Mouse (Mus musculus) gastrocnemius, postnatal 36 days (tissue): ENCODE results near the gene Cx3cr1. TPM values are rescaled to one million over a fixed set of nuclear protein-coding genes. Genes with fewer than 3 reads are reported as not detected.

Experiments used
- DNase-seq, 2 experiments: peaks; one replicate each; pipeline ENCODE4 v3.0.0; 2022
- intact Hi-C: fragments of 180-260 bp; cut with DNase I; formaldehyde crosslinking; loops from one replicate; pipeline ENCODE4 v1.15.1; 2025
- total RNA-seq, 2 experiments: library from RNA; stranded (reverse); gene quantifications; 2 replicates each; pipeline ENCODE4 v1.2.3; 2021

The Cx3cr1 gene
- total RNA-seq, 2 experiments from 2014 or later, result 0.28 to 0.52 TPM

GRCm38 (mm10) chr9:119978811-119979441 is 90.8 kb downstream of the Cx3cr1 start:
- DNase-seq, result no peak
- intact Hi-C loops, result no loop called here

GRCm38 (mm10) chr9:119978151-119978810 is 91.4 kb downstream of the Cx3cr1 start:
- no peak for DNase-seq
- intact Hi-C loops, result no loop called here

- DNase-seq, result no peak
- intact Hi-C loops, result no loop called here
Observed at GRCm38 (mm10) chr9:119977557-119978060, 92.1 kb downstream of the Cx3cr1 start.

- no peak for DNase-seq
- intact Hi-C loops, result no loop called here
Observed at GRCm38 (mm10) chr9:119976704-119977556, 92.7 kb downstream of the Cx3cr1 start.

GRCm38 (mm10) chr9:119975286-119975685 is 94.4 kb downstream of the Cx3cr1 start:
- DNase-seq, result no peak
- intact Hi-C loops, result no loop called here

- intact Hi-C loops, result no loop called here
- no peak for DNase-seq
Observed at GRCm38 (mm10) chr9:119974609-119975008, 95.1 kb downstream of the Cx3cr1 start.

- DNase-seq, result no peak
- intact Hi-C loops, result no loop called here
Observed at GRCm38 (mm10) chr9:119973869-119974520, 95.7 kb downstream of the Cx3cr1 start.

- intact Hi-C loops, result no loop called here
- no peak for DNase-seq
Observed at GRCm38 (mm10) chr9:119973281-119973680, 96.4 kb downstream of the Cx3cr1 start.

- intact Hi-C loops, result no loop called here
- peak in 1 of 2 experiments; percentile 52 for DNase-seq
Observed at GRCm38 (mm10) chr9:119972582-119972981, 97.1 kb downstream of the Cx3cr1 start.

- intact Hi-C loops, result no loop called here
- no peak for DNase-seq
Observed at GRCm38 (mm10) chr9:119972166-119972565, 97.5 kb downstream of the Cx3cr1 start.

GRCm38 (mm10) chr9:119970763-119971656 is 98.7 kb downstream of the Cx3cr1 start:
- no peak for DNase-seq
- intact Hi-C loops, result no loop called here

- intact Hi-C loops, result no loop called here
- DNase-seq, result peak in 1 of 2 experiments; percentile 37
Observed at GRCm38 (mm10) chr9:119970221-119970620, 99.5 kb downstream of the Cx3cr1 start.

GRCm38 (mm10) chr9:119969811-119970210 is 99.9 kb downstream of the Cx3cr1 start:
- no peak for DNase-seq
- intact Hi-C loops, result no loop called here

- intact Hi-C loops, result no loop called here
- DNase-seq, result no peak
Observed at GRCm38 (mm10) chr9:119966221-119966910, 103.3 kb downstream of the Cx3cr1 start.

- no peak for DNase-seq
- intact Hi-C loops, result loop anchor here (2.0 kb wide), 1 partner anchor 50 kb away; no protein-coding TSS in a partner anchor
Observed at GRCm38 (mm10) chr9:119965186-119965585, 104.5 kb downstream of the Cx3cr1 start.

GRCm38 (mm10) chr9:119964206-119964605 is 105.5 kb downstream of the Cx3cr1 start:
- DNase-seq, result no peak
- intact Hi-C loops, result loop anchor here (2.0 to 5.0 kb wide), 3 partner anchors 51 to 133 kb away; no protein-coding TSS in a partner anchor

- intact Hi-C loops, result loop anchor here (5.0 kb wide), 2 partner anchors 114 to 134 kb away; no protein-coding TSS in a partner anchor
- peak; percentile 56 to 58 for DNase-seq
Observed at GRCm38 (mm10) chr9:119962987-119963667, 106.6 kb downstream of the Cx3cr1 start.

- intact Hi-C loops, result loop anchor here (5.0 kb wide), 2 partner anchors 115 to 135 kb away; no protein-coding TSS in a partner anchor
- DNase-seq, result no peak
Observed at GRCm38 (mm10) chr9:119962216-119962615, 107.5 kb downstream of the Cx3cr1 start.
